In the genomic region with DNA sequence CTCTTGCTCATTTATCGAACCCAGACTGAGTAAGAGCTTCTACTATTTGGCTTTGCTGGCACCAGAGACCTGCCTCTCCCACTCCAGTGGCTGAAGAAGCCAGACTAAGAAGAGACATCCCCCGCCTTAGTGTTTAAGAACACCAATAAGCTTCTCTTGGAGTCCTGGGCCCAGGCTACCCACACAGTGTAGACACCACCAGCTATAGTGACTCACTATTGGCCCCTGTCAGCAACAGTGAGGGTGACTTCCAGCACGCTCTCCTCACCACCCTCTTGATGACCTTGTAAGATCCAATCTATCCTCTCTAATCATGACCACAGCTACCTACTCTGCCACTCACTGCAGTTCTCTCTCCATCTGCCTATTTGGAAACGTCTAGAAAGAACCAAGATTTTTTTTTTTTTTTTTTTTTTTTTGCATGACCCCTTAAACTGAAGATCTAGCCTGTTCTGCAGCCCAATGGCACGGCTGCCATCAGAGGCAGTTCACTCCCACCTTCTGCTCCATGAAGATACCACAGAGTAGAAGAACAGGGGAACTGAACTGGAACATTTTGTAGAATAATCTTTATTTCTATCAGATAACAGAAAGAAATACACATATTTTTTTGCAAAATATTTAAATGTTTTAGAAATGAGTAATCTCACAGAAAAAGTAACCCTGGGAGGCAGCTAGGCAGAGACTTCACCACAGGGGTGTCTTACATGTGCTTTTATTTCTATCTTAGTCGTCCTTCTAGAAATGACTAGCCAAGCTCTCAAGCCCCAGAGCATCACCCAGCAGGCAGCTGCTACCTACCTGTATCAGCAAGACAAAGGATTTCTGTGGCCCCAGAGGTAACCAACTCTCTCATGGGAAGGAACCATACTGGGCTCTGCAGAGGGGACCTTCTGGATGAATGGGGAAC, we compare ENCODE assay signal across 14 mouse cellular contexts.
"Had no signal": no experiment of that assay in that cellular context is flagged by ENCODE, and none has a peak within 500 bp of the region (broad histone marks: within the 10 kb centered on the region; RNA-seq: fewer than 3 reads in every experiment).

No protein-coding gene starts in this region.

- DNase-seq: kidney, postnatal 10 days; kidney, postnatal 4 days; left cerebral cortex, postnatal 4 days; lung, embryonic 14.5 days; lung, postnatal 10 days; lung, postnatal 4 days; midbrain, embryonic 14.5 days had no signal

- H3K9ac ChIP-seq: limb, embryonic 13.5 days; liver, embryonic 15.5 days; lung, embryonic 14.5 days; neural tube, embryonic 12.5 days had no signal

- H3K4me2 ChIP-seq: limb, embryonic 13.5 days; liver, embryonic 11.5 days; liver, embryonic 15.5 days; lung, embryonic 14.5 days; neural tube, embryonic 12.5 days had no signal

- H3K27ac ChIP-seq: layer of hippocampus, adult 2 months; limb, embryonic 13.5 days; liver, embryonic 15.5 days; midbrain, embryonic 10.5 days; neural tube, embryonic 12.5 days; stomach, postnatal 0 days had no signal

- H3K4me1 ChIP-seq: limb, embryonic 13.5 days; liver, embryonic 15.5 days; midbrain, embryonic 10.5 days; neural tube, embryonic 12.5 days had no signal

- H3K9me3 ChIP-seq: limb, embryonic 13.5 days; liver, embryonic 15.5 days; midbrain, embryonic 10.5 days; neural tube, embryonic 12.5 days had no signal

- H3K27me3 ChIP-seq: limb, embryonic 13.5 days; liver, embryonic 15.5 days; neural tube, embryonic 12.5 days had no signal

- H3K4me3 ChIP-seq: layer of hippocampus, adult 2 months; limb, embryonic 13.5 days; liver, embryonic 15.5 days; midbrain, embryonic 10.5 days; neural tube, embryonic 12.5 days had no signal
